Mouse (Mus musculus) duodenum, adult 2 months (tissue): Measurements from ENCODE around the gene Dnph1. TPM values are rescaled to one million over a fixed set of nuclear protein-coding genes. Genes with fewer than 3 reads are reported as not detected.

Experiments
- polyA plus RNA-seq: library from polyadenylated mRNA; depleted of rRNA; stranded (reverse); fragments of >200 nt; gene quantifications from 2 replicates; pipeline ENCODE4 v1.2.3, GENCODE M21; 2012; ENCODE audit warnings: low replicate concordance; rRNA removed

Gene Dnph1
- 2.9 and 3.5 TPM in 2 replicates for polyA plus RNA-seq

GRCm38 (mm10) chr17:46496623-46497434 is at the start of gene Dnph1:
Gene Dnph1 (plus strand): TSS chr17:46496711.

GRCm38 (mm10) chr17:46487431-46487830 is 9.1 kb upstream of the Dnph1 start, which contains the start of gene Ttbk1:
Gene Ttbk1 (minus strand): TSS chr17:46487675.

GRCm38 (mm10) chr17:46545813-46546564 is 49.5 kb downstream of the Dnph1 start, which contains the start of gene Cul9:
Gene Cul9 (minus strand): TSS chr17:46546388.

Other genes with a start within 250 kb of the Dnph1 start
- gene Polr1c, start 248.7 kb upstream of the Dnph1 start, polyA plus RNA-seq, result 19.3 and 22.3 TPM in 2 replicates
- gene Yipf3, start 248.6 kb upstream of the Dnph1 start, polyA plus RNA-seq, result 255 and 304 TPM in 2 replicates
- gene Lrrc73, start 243.2 kb upstream of the Dnph1 start, polyA plus RNA-seq, result 1.0 and 2.1 TPM in 2 replicates
- 85.8 and 90.0 TPM in 2 replicates for gene Tjap1, start 213.7 kb upstream of the Dnph1 start, polyA plus RNA-seq
- gene Dlk2, start 199.3 kb upstream of the Dnph1 start, polyA plus RNA-seq, result 0.48 and 0.71 TPM in 2 replicates
- gene Abcc10, start 168.4 kb upstream of the Dnph1 start, polyA plus RNA-seq, result 38.3 and 51.7 TPM in 2 replicates
- gene Zfp318, start 113.0 kb upstream of the Dnph1 start, polyA plus RNA-seq, result 1.4 and 3.3 TPM in 2 replicates
- gene Crip3, start 67.8 kb upstream of the Dnph1 start, polyA plus RNA-seq, result 0.50 and 0.51 TPM in 2 replicates
- gene Slc22a7, start 58.3 kb upstream of the Dnph1 start, polyA plus RNA-seq, result not detected in 2 replicates
- gene Ttbk1, start 9.0 kb upstream of the Dnph1 start, polyA plus RNA-seq, result 0.14 and 0.37 TPM in 2 replicates
- 5.4 and 7.1 TPM in 2 replicates for gene Cul9, start 49.7 kb downstream of the Dnph1 start, polyA plus RNA-seq
- gene Srf, start 59.5 kb downstream of the Dnph1 start, polyA plus RNA-seq, result 147 and 180 TPM in 2 replicates
- gene Ptk7, start 132.8 kb downstream of the Dnph1 start, polyA plus RNA-seq, result 4.7 and 6.5 TPM in 2 replicates
- 76.0 and 152 TPM in 2 replicates for gene Klc4, start 149.3 kb downstream of the Dnph1 start, polyA plus RNA-seq
- gene Mrpl2, start 149.5 kb downstream of the Dnph1 start, polyA plus RNA-seq, result 101 and 186 TPM in 2 replicates
- gene Cul7, start 153.6 kb downstream of the Dnph1 start, polyA plus RNA-seq, result 9.8 and 12.0 TPM in 2 replicates
- gene Rrp36, start 177.6 kb downstream of the Dnph1 start, polyA plus RNA-seq, result 28.4 and 38.6 TPM in 2 replicates
- gene Mea1, start 182.1 kb downstream of the Dnph1 start, polyA plus RNA-seq, result 45.3 and 69.5 TPM in 2 replicates
- 85.2 and 117 TPM in 2 replicates for gene Klhdc3, start 184.2 kb downstream of the Dnph1 start, polyA plus RNA-seq
- 50.9 and 143 TPM in 2 replicates for gene Ppp2r5d, start 208.4 kb downstream of the Dnph1 start, polyA plus RNA-seq
- gene Pex6, start 214.8 kb downstream of the Dnph1 start, polyA plus RNA-seq, result 59.8 and 104 TPM in 2 replicates
- gene Gnmt, start 232.5 kb downstream of the Dnph1 start, polyA plus RNA-seq, result 0.51 and 3.8 TPM in 2 replicates